In genomic region chr17:90346735-90347475, GRCm38 (mm10) we compare ENCODE assay signal across 29 mouse cellular contexts.
DNase-seq lines count a peak whose midpoint lies in the region; ATAC-seq and TF ChIP-seq lines count a peak whose summit lies in the region.
"Had no signal": no experiment of that assay in that cellular context is flagged by ENCODE, and none has a peak within 500 bp of the region (broad histone marks: within the 10 kb centered on the region; RNA-seq: fewer than 3 reads in every experiment).

No protein-coding gene starts in this region.

- DNase-seq in lung, postnatal 36 days: peak; percentile 4
- no peak for DNase-seq in lung, postnatal 25 days (ENCODE audit: low spot score)
- DNase-seq in brain, embryonic 14.5 days (ENCODE audit: low read depth): peak; percentile 73
- DNase-seq in heart, postnatal 10 days: no peak
- DNase-seq: adrenal gland, postnatal 25 days; B cell, adult 2 months; cerebellum, adult 18-20 months; gastrocnemius, adult 2 months; gastrocnemius, postnatal 36 days; heart, adult 18-20 months; heart, postnatal 4 days; kidney, adult 8-10 months; kidney, postnatal 4 days; liver; right cerebral cortex, adult 18-20 months; right cerebral cortex, postnatal 4 days; thymus, adult 18-20 months; thymus, postnatal 25 days had no signal

- 0 out of 2 replicates have a peak, but pooled peaks cover 2% of the 10 kb centered on the region for H3K4me1 ChIP-seq in hindbrain, embryonic 16.5 days (ENCODE audit: control insufficient read depth, insufficient read depth, low read depth, low read length)
- H3K4me1 ChIP-seq in hindbrain, embryonic 13.5 days (replicated peaks): peaks cover 8% of the 10 kb centered on the region; the same call in 1 of the 2 replicates
- no peaks in the 10 kb centered on the region for H3K4me1 ChIP-seq in embryonic facial prominence, embryonic 15.5 days
- H3K4me1 ChIP-seq: intestine, embryonic 15.5 days; lung, embryonic 15.5 days had no signal

- no peaks in the 10 kb centered on the region for H3K36me3 ChIP-seq in hindbrain, embryonic 16.5 days (ENCODE audit: control insufficient read depth, insufficient read depth, low read length)
- H3K36me3 ChIP-seq in hindbrain, embryonic 13.5 days: no peaks in the 10 kb centered on the region
- no peaks in the 10 kb centered on the region for H3K36me3 ChIP-seq in embryonic facial prominence, embryonic 15.5 days
- H3K36me3 ChIP-seq: hindbrain, embryonic 15.5 days; intestine, embryonic 15.5 days; lung, embryonic 15.5 days; neural tube, embryonic 15.5 days had no signal

- TF ChIP-seq POLR2A in brain, embryonic 14.5 days (IDR thresholded peaks at IDR 0.05; ENCODE audit: borderline replicate concordance, extremely low read depth, insufficient read depth, insufficient read length, poor library complexity, severe bottlenecking): no peak

- no peak for TF ChIP-seq CTCF in brain, embryonic 14.5 days (IDR thresholded peaks at IDR 0.05; ENCODE audit: borderline replicate concordance, extremely low read depth, insufficient read depth, insufficient read length)

- intact Hi-C loops in heart, postnatal 10 days (cut with DNase I): no loop called here

- no peak overlapping the region for H3K4me2 ChIP-seq in hindbrain, embryonic 16.5 days (ENCODE audit: low read length)
- H3K4me2 ChIP-seq in hindbrain, embryonic 13.5 days: no peak overlapping the region
- H3K4me2 ChIP-seq in embryonic facial prominence, embryonic 15.5 days (replicated peaks): no peak overlapping the region
- H3K4me2 ChIP-seq: heart, embryonic 11.5 days; hindbrain, embryonic 15.5 days; intestine, embryonic 15.5 days; lung, embryonic 15.5 days; neural tube, embryonic 15.5 days had no signal

- no peaks in the 10 kb centered on the region for H3K9me3 ChIP-seq in hindbrain, embryonic 16.5 days (ENCODE audit: control insufficient read depth, low read length)
- H3K9me3 ChIP-seq in hindbrain, embryonic 13.5 days: no peaks in the 10 kb centered on the region
- H3K9me3 ChIP-seq in embryonic facial prominence, embryonic 15.5 days (replicated peaks): no peaks in the 10 kb centered on the region
- H3K9me3 ChIP-seq: hindbrain, embryonic 15.5 days; intestine, embryonic 15.5 days; lung, embryonic 15.5 days; neural tube, embryonic 15.5 days had no signal

- H3K9ac ChIP-seq in hindbrain, embryonic 16.5 days (ENCODE audit: low read depth, low read length): no peak overlapping the region
- H3K9ac ChIP-seq in hindbrain, embryonic 13.5 days: no peak overlapping the region
- H3K9ac ChIP-seq in embryonic facial prominence, embryonic 15.5 days: no peak overlapping the region
- H3K9ac ChIP-seq: hindbrain, embryonic 15.5 days; intestine, embryonic 15.5 days; liver, embryonic 14.5 days; lung, embryonic 15.5 days; neural tube, embryonic 15.5 days had no signal

- no peak overlapping the region for H3K4me3 ChIP-seq in hindbrain, embryonic 16.5 days (ENCODE audit: low read length)
- no peak overlapping the region for H3K4me3 ChIP-seq in hindbrain, embryonic 13.5 days
- no peak overlapping the region for H3K4me3 ChIP-seq in embryonic facial prominence, embryonic 15.5 days (replicated peaks)
- H3K4me3 ChIP-seq: gastrocnemius, adult 2 months; hindbrain, embryonic 15.5 days; intestine, embryonic 15.5 days; lung, embryonic 15.5 days; neural tube, embryonic 15.5 days had no signal

- ATAC-seq in hindbrain, embryonic 16.5 days: no peak
- no peak for ATAC-seq in hindbrain, embryonic 13.5 days (ENCODE audit: low FRiP score)
- ATAC-seq in embryonic facial prominence, embryonic 15.5 days (ENCODE audit: insufficient number of reproducible peaks, low FRiP score, low TSS enrichment, low read depth): 0 out of 2 replicates have a peak, but pooled peaks have one; percentile 43
- ATAC-seq: intestine, embryonic 15.5 days had no signal

- WGBS in hindbrain, embryonic 16.5 days: 57% methylated on average over 3 of the region's 3 CpGs
- WGBS in hindbrain, embryonic 13.5 days: 71% methylated on average over 3 of the region's 3 CpGs
- 50% methylated on average over 3 of the region's 3 CpGs for WGBS in embryonic facial prominence, embryonic 15.5 days

- 0 out of 2 replicates have a peak overlapping the region, but pooled peaks have one; percentile 23 for H3K27ac ChIP-seq in hindbrain, embryonic 16.5 days (ENCODE audit: low read depth, low read length)
- no peak overlapping the region for H3K27ac ChIP-seq in hindbrain, embryonic 13.5 days
- H3K27ac ChIP-seq in embryonic facial prominence, embryonic 15.5 days (replicated peaks): no peak overlapping the region
- H3K27ac ChIP-seq: gastrocnemius, adult 2 months; hindbrain, embryonic 15.5 days; intestine, embryonic 15.5 days; kidney, postnatal 0 days; liver, embryonic 14.5 days; lung, embryonic 15.5 days; neural tube, embryonic 15.5 days; stomach, postnatal 0 days had no signal

- no peaks in the 10 kb centered on the region for H3K27me3 ChIP-seq in hindbrain, embryonic 16.5 days (replicated peaks; ENCODE audit: control insufficient read depth, insufficient read depth, low read length)
- no peaks in the 10 kb centered on the region for H3K27me3 ChIP-seq in hindbrain, embryonic 13.5 days
- no peaks in the 10 kb centered on the region for H3K27me3 ChIP-seq in embryonic facial prominence, embryonic 15.5 days
- H3K27me3 ChIP-seq: hindbrain, embryonic 15.5 days; intestine, embryonic 15.5 days; lung, embryonic 15.5 days; neural tube, embryonic 15.5 days had no signal

Comparison
In these comparisons a context has a peak if more than half of its experiments do, and no peak if none do; other contexts are left out.
1. DNase-seq: peak in lung, postnatal 36 days (single experiment) and brain, embryonic 14.5 days (single experiment); none in lung, postnatal 25 days (single experiment) and heart, postnatal 10 days (0 of 2).